Mouse (Mus musculus) C2C12 (cell line): ENCODE measurements at regions not wholly inside any gene's neighbourhood (a gene's known extent, or its start where the extent isn't known, plus 50 kb on each side); places are given as distances from the start of the nearest gene placed in this dataset.

Experiments used
- CTCF ChIP-seq: IDR thresholded peaks from one replicate; pipeline ENCODE4 v1.5.1; 2011; ENCODE audit not compliant: control insufficient read depth, insufficient read depth, insufficient read length
- MAX ChIP-seq: IDR thresholded peaks from one replicate; pipeline ENCODE4 v1.6.1; 2011; ENCODE audit warnings: mild to moderate bottlenecking, control low read depth
- USF1 ChIP-seq: IDR thresholded peaks from one replicate; pipeline ENCODE4 v1.6.1; 2011; ENCODE audit warnings: low read depth, mild to moderate bottlenecking, control low read depth, moderate library complexity

DNA sequence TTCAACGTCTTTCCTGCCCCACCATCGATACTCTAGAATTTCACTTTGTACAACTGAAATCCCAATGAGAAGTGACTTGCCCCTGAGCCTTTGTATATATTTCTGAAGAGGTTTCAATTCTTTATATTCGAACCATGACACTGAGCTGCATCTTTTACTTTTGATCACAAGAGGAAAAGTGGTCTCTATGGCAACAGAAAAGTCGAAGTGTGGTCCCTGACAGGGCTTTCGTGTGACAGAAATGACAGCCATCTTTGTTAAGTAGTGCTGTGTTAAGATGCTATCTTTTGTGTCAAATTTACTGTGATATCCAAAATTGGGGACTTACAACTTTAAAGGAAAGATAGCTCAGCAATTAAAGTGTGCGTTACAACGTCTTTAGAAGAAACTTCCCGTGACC is 412.1 kb upstream of the Itga1 start:
- no peak for TF ChIP-seq CTCF
- TF ChIP-seq MAX: no peak
- TF ChIP-seq USF1: no peak
